In genomic region chr6:112052193-112052592, GRCm38 (mm10) we compare ENCODE assay signal across 23 mouse cellular contexts.
DNase-seq lines count a peak whose midpoint lies in the region; ATAC-seq and TF ChIP-seq lines count a peak whose summit lies in the region.
"Had no signal": no experiment of that assay in that cellular context is flagged by ENCODE, and none has a peak within 500 bp of the region (broad histone marks: within the 10 kb centered on the region; RNA-seq: fewer than 3 reads in every experiment).

No protein-coding gene starts in this region.

- ATAC-seq in limb, embryonic 11.5 days (ENCODE audit: insufficient number of reproducible peaks, low FRiP score, low TSS enrichment, low read depth), result peak; percentile 42; the same call in 1 of the 2 replicates
- no peak for ATAC-seq in limb, embryonic 13.5 days (ENCODE audit: low FRiP score, low read depth)
- no peak for ATAC-seq in erythroid progenitor cell, adult 5-6 weeks (replicated peaks; ENCODE audit: low FRiP score, poor library complexity, severe bottlenecking)
- no peak for ATAC-seq in forebrain, embryonic 11.5 days (replicated peaks; ENCODE audit: low FRiP score)
- ATAC-seq: forebrain, embryonic 14.5 days; forebrain, embryonic 16.5 days had no signal

- no peak overlapping the region for H3K4me2 ChIP-seq in limb, embryonic 11.5 days (ENCODE audit: low read depth, severe bottlenecking)
- peak overlapping the region; percentile 23; the same call in 1 of the 2 replicates for H3K4me2 ChIP-seq in limb, embryonic 13.5 days (replicated peaks)
- no peak overlapping the region for H3K4me2 ChIP-seq in forebrain, embryonic 11.5 days (ENCODE audit: low read depth, low read length, severe bottlenecking)
- H3K4me2 ChIP-seq: embryonic facial prominence, embryonic 12.5 days; embryonic facial prominence, embryonic 15.5 days; forebrain, embryonic 12.5 days had no signal

- peaks cover 3% of the 10 kb centered on the region; the same call in 1 of the 2 replicates for H3K4me1 ChIP-seq in limb, embryonic 11.5 days (ENCODE audit: control insufficient read depth, insufficient read depth, low read length)
- H3K4me1 ChIP-seq in limb, embryonic 13.5 days, result peaks cover 33% of the 10 kb centered on the region
- H3K4me1 ChIP-seq in forebrain, embryonic 11.5 days (replicated peaks; ENCODE audit: control insufficient read depth, insufficient read depth, low read length), result no peaks in the 10 kb centered on the region
- H3K4me1 ChIP-seq: embryonic facial prominence, embryonic 12.5 days; forebrain, embryonic 12.5 days had no signal

- WGBS in limb, embryonic 11.5 days, result 75% methylated on average over 6 of the region's 6 CpGs
- 43% methylated on average over 6 of the region's 6 CpGs for WGBS in limb, embryonic 13.5 days
- 90% methylated on average over 6 of the region's 6 CpGs for WGBS in forebrain, embryonic 11.5 days

- H3K9ac ChIP-seq in limb, embryonic 11.5 days (ENCODE audit: low read length), result no peak overlapping the region
- no peak overlapping the region for H3K9ac ChIP-seq in limb, embryonic 13.5 days
- no peak overlapping the region for H3K9ac ChIP-seq in forebrain, embryonic 11.5 days (ENCODE audit: low read length)
- H3K9ac ChIP-seq: embryonic facial prominence, embryonic 12.5 days; embryonic facial prominence, embryonic 15.5 days; forebrain, embryonic 12.5 days had no signal

- TF ChIP-seq CTCF in brain, embryonic 14.5 days (IDR thresholded peaks at IDR 0.05; ENCODE audit: borderline replicate concordance, extremely low read depth, insufficient read depth, insufficient read length), result no peak

- no peak overlapping the region for H3K27ac ChIP-seq in limb, embryonic 11.5 days (replicated peaks; ENCODE audit: low read depth, low read length)
- H3K27ac ChIP-seq in limb, embryonic 13.5 days, result no peak overlapping the region
- no peak overlapping the region for H3K27ac ChIP-seq in forebrain, embryonic 11.5 days (ENCODE audit: low read depth, low read length)
- H3K27ac ChIP-seq: embryonic facial prominence, embryonic 12.5 days; embryonic facial prominence, embryonic 15.5 days; forebrain, embryonic 12.5 days had no signal

- TF ChIP-seq POLR2A in brain, embryonic 14.5 days (IDR thresholded peaks at IDR 0.05; ENCODE audit: borderline replicate concordance, extremely low read depth, insufficient read depth, insufficient read length, poor library complexity, severe bottlenecking), result no peak

- no peak overlapping the region for H3K4me3 ChIP-seq in limb, embryonic 11.5 days (ENCODE audit: low read depth, low read length)
- no peak overlapping the region for H3K4me3 ChIP-seq in limb, embryonic 13.5 days
- H3K4me3 ChIP-seq in forebrain, embryonic 11.5 days (ENCODE audit: low read depth, low read length), result no peak overlapping the region
- H3K4me3 ChIP-seq: embryonic facial prominence, embryonic 12.5 days; embryonic facial prominence, embryonic 15.5 days; erythroblast, embryonic 14.5 days; forebrain, embryonic 12.5 days had no signal

- H3K9me3 ChIP-seq in limb, embryonic 11.5 days (ENCODE audit: control insufficient read depth, low read length), result no peaks in the 10 kb centered on the region
- H3K9me3 ChIP-seq in limb, embryonic 13.5 days, result no peaks in the 10 kb centered on the region
- H3K9me3 ChIP-seq in forebrain, embryonic 11.5 days (ENCODE audit: control insufficient read depth, low read length), result no peaks in the 10 kb centered on the region
- H3K9me3 ChIP-seq: embryonic facial prominence, embryonic 12.5 days; embryonic facial prominence, embryonic 15.5 days; forebrain, embryonic 12.5 days had no signal

- peak; percentile 14 for DNase-seq in brain, embryonic 14.5 days (ENCODE audit: low read depth)
- peak; percentile 29 for DNase-seq in forelimb bud, embryonic 11.5 days (ENCODE audit: low read depth, low spot score)
- no peak for DNase-seq in limb, embryonic 11.5 days (ENCODE audit: low spot score)
- no peak for DNase-seq in forebrain, embryonic 11.5 days (ENCODE audit: low spot score)
- no peak for DNase-seq in adrenal gland, postnatal 4 days (ENCODE audit: low spot score in 2 of 2)
- no peak for DNase-seq in heart, adult 11 months
- DNase-seq: adrenal gland, adult 2 months; adrenal gland, postnatal 10 days; adrenal gland, postnatal 25 days; cerebellum, adult 11 months; cerebellum, adult 18-20 months; cerebellum, adult 9-10 months; cerebellum, postnatal 10 days; cerebellum, postnatal 36 days; embryo, embryonic 11 days had no signal

- H3K27me3 ChIP-seq in limb, embryonic 11.5 days (ENCODE audit: control insufficient read depth, insufficient read depth, low read length), result no peaks in the 10 kb centered on the region
- no peaks in the 10 kb centered on the region for H3K27me3 ChIP-seq in limb, embryonic 13.5 days
- H3K27me3 ChIP-seq in forebrain, embryonic 11.5 days (ENCODE audit: control insufficient read depth, insufficient read depth, low read length), result no peaks in the 10 kb centered on the region
- H3K27me3 ChIP-seq: embryonic facial prominence, embryonic 12.5 days; embryonic facial prominence, embryonic 15.5 days; forebrain, embryonic 12.5 days had no signal

- no peaks in the 10 kb centered on the region for H3K36me3 ChIP-seq in limb, embryonic 11.5 days (ENCODE audit: control insufficient read depth, insufficient read depth, low read length)
- no peaks in the 10 kb centered on the region for H3K36me3 ChIP-seq in limb, embryonic 13.5 days
- H3K36me3 ChIP-seq in forebrain, embryonic 11.5 days (ENCODE audit: control insufficient read depth, insufficient read depth, low read length), result no peaks in the 10 kb centered on the region
- H3K36me3 ChIP-seq: embryonic facial prominence, embryonic 12.5 days; embryonic facial prominence, embryonic 15.5 days; forebrain, embryonic 12.5 days had no signal

Comparison
In these comparisons a context has a peak if more than half of its experiments do, and no peak if none do; other contexts are left out.
1. DNase-seq: peak in brain, embryonic 14.5 days (single experiment) and forelimb bud, embryonic 11.5 days (single experiment); none in limb, embryonic 11.5 days (single experiment), forebrain, embryonic 11.5 days (single experiment), adrenal gland, postnatal 4 days (0 of 2) and heart, adult 11 months (single experiment).